Mouse (Mus musculus) ES-E14 (cell line): ENCODE data around the gene Hipk2. TPM values are rescaled to one million over a fixed set of nuclear protein-coding genes. Genes with fewer than 3 reads are reported as not detected.

Source experiments
- DNase-seq: peaks from one replicate; pipeline ENCODE4 v3.0.0-alpha.2; 2013; ENCODE audit warnings: low read depth, low spot score
- H3K27ac ChIP-seq: 2 replicates; pipeline ENCODE4 v1.5.1; 2012; ENCODE audit warnings: low read depth, mild to moderate bottlenecking, low read length, moderate library complexity, mixed read lengths; ENCODE audit not compliant: poor library complexity, insufficient read depth, severe bottlenecking
- H3K36me3 ChIP-seq: 2 replicates; pipeline ENCODE4 v1.6.1; 2012; ENCODE audit warnings: mild to moderate bottlenecking, low read length, moderate library complexity, mixed read lengths; ENCODE audit not compliant: control insufficient read depth, poor library complexity, insufficient read depth, severe bottlenecking
- H3K4me1 ChIP-seq, 2 experiments: fragments of 150-350 bp in 1 of 2; sonication (generic) in 1 of 2; 2 replicates each; pipeline ENCODE4 v1.6.1; 2012; ENCODE audit warnings: low read length in 2 of 2, mild to moderate bottlenecking in 1 of 2, mixed read lengths in 1 of 2; ENCODE audit not compliant: control insufficient read depth in 2 of 2, insufficient read depth in 2 of 2, poor library complexity in 1 of 2
- H3K4me3 ChIP-seq, 2 experiments: fragments of 150-350 bp in 1 of 2; sonication (generic) in 1 of 2; 2 replicates each; pipeline ENCODE4 v1.5.1; 2012; ENCODE audit warnings: low read length in 2 of 2, low read depth in 1 of 2, mild to moderate bottlenecking in 1 of 2, mixed read lengths in 1 of 2; ENCODE audit not compliant: insufficient read depth in 1 of 2, poor library complexity in 1 of 2, severe bottlenecking in 1 of 2
- H3K9ac ChIP-seq: 2 replicates; pipeline ENCODE4 v1.6.1; 2012; ENCODE audit warnings: low read depth, mild to moderate bottlenecking, low read length, mixed read lengths; ENCODE audit not compliant: poor library complexity, insufficient read depth, severe bottlenecking
- H3K9me3 ChIP-seq: fragments of 150-350 bp; sonication (generic); 2 replicates; pipeline ENCODE4 v1.6.1; 2012; ENCODE audit warnings: low read depth, mild to moderate bottlenecking, low read length; ENCODE audit not compliant: control insufficient read depth, insufficient read depth
- CHD2 ChIP-seq: IDR thresholded peaks from 2 replicates; pipeline ENCODE4 v1.6.1; 2014; ENCODE audit warnings: mild to moderate bottlenecking, low read depth, low read length, inconsistent platforms
- HCFC1 ChIP-seq: IDR thresholded peaks from 2 replicates; pipeline ENCODE4 v1.6.1; 2012; ENCODE audit warnings: low read length, inconsistent platforms, borderline replicate concordance; ENCODE audit not compliant: insufficient read depth
- MAFK ChIP-seq: IDR thresholded peaks from 2 replicates; pipeline ENCODE4 v1.6.1; 2014; ENCODE audit warnings: mild to moderate bottlenecking, low read depth, low read length, inconsistent platforms; ENCODE audit not compliant: insufficient read depth
- ZC3H11A ChIP-seq: IDR thresholded peaks from 2 replicates; pipeline ENCODE4 v1.6.1; 2012; ENCODE audit warnings: low read depth, mild to moderate bottlenecking, inconsistent platforms, low read length, borderline replicate concordance
- ZNF384 ChIP-seq: IDR thresholded peaks from 2 replicates; pipeline ENCODE4 v1.6.1; 2012; ENCODE audit warnings: low read depth, low read length, inconsistent platforms
- in situ Hi-C, 2 experiments: fragments of 600-800 bp; cut with MboI; formaldehyde crosslinking; loops; one replicate each; pipeline ENCODE4 v1.15.1; 2025; ENCODE audit warnings: low sequenced_read_pairs in 2 of 2, inconsistent platforms in 1 of 2; ENCODE audit not compliant: unreplicated experiment in 2 of 2
- total RNA-seq: library from RNA; depleted of rRNA; stranded (reverse); fragments of 300-350 nt; gene quantifications from 2 replicates; pipeline ENCODE4 v1.2.3, GENCODE M21; 2012

The Hipk2 gene
- total RNA-seq, 1 experiment: 7.0 TPM

DNA sequence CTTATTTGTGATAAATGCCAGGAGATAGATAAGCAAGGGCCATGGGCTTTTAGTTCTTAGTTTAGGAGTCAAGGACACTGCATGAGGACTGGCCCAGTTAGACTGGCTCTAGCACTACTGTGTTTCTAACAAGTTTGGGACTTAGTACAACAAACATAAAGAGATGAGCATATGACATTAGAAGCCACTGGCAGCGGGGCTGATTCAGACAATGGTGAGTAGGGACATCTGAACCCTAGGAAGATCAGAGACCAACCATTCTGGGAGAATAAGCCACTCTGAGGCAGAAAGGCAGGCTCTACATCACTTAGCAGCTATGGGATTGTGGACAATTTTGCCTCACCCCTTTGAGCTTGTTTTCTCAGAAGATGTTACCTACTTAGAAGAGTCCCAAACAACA is 79.6 kb downstream of the Hipk2 start:
- no peak for TF ChIP-seq MAFK
- no peak for TF ChIP-seq CHD2
- no peak for TF ChIP-seq ZNF384
- TF ChIP-seq ZC3H11A: no peak
- TF ChIP-seq HCFC1: no peak
- in situ Hi-C loops: no loop called here
- no peak for DNase-seq

GRCm38 (mm10) chr6:38795096-38795816 is 80.7 kb downstream of the Hipk2 start:
- no peak for DNase-seq
- no peaks in the 10 kb centered on the region for H3K36me3 ChIP-seq
- H3K4me1 ChIP-seq: no peaks in the 10 kb centered on the region
- no peaks in the 10 kb centered on the region for H3K9me3 ChIP-seq
- H3K4me3 ChIP-seq: no peak overlapping the region
- H3K27ac ChIP-seq: no peak overlapping the region
- in situ Hi-C loops: no loop called here
- TF ChIP-seq HCFC1: no peak
- TF ChIP-seq ZC3H11A: no peak
- no peak for TF ChIP-seq CHD2
- TF ChIP-seq ZNF384: no peak
- no peak for TF ChIP-seq MAFK
- H3K9ac ChIP-seq: no peak overlapping the region

More for the DNA sequence above, 79.6 kb downstream of the Hipk2 start:
- Histone ChIP-seq H3K4me1 (no peaks in the 10 kb centered on the region), H3K9me3 (no peaks in the 10 kb centered on the region), H3K4me3 (no peak overlapping the region), H3K27ac (no peak overlapping the region), H3K9ac (no peak overlapping the region), H3K36me3 (no peaks in the 10 kb centered on the region)

DNA sequence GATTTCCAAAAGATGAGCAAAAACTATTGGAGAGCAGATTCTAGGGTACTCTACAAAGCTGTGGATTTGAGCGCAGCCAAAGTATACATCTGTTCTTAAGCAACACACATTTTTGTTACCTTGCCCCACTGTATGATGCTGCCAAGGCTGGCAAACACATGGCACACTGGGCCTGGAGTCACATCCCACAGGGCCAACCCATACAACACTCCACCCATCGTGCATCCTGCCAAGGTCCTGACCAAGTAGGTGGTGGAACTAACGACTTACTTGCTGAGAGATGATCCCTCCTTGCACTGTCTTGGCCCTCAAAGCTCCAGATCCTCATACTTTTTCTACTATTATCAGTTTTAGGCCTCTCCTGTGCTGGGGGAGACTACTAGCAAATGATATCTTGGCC is 83.0 kb downstream of the Hipk2 start:
- Histone ChIP-seq H3K36me3 (no peaks in the 10 kb centered on the region), H3K4me1 (no peaks in the 10 kb centered on the region), H3K4me3 (no peak overlapping the region), H3K9ac (no peak overlapping the region), H3K9me3 (no peaks in the 10 kb centered on the region), H3K27ac (no peak overlapping the region)
- in situ Hi-C loops: no loop called here
- no peak for DNase-seq
- no peak for TF ChIP-seq ZNF384
- TF ChIP-seq CHD2: no peak
- no peak for TF ChIP-seq ZC3H11A
- TF ChIP-seq HCFC1: no peak
- TF ChIP-seq MAFK: no peak

DNA sequence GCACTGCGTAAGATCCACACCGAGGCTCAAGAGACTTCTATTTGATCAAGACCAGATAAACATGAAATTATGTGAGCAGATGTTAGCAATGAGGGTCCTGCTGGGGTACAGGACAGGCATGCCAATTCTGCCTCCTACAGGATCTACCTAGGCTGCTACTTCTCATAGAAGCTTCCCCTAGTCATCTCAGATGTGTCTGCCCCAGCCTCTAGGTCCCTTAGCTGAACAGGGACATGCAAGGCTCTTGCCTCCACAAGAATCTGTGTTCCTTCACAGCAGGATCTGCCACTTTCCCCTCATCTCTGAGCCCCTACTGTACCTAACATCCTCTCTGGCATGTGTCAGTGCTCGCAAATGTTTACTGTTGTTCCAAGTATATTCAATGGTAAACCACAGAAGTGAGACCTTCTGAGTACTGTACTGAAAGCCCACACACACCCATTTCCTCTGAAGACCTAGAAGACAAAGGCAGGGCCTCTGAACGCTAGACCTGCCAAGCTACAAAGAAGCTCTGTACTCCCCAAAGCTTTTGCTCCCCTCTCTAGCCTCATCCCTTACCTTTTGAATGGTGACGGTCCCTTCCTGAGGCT is 86.6 kb downstream of the Hipk2 start:
- no peak for DNase-seq
- 0 out of 4 replicates have a peak, but pooled peaks cover 0 to 1% of the 10 kb centered on the region in 2 experiments for H3K4me1 ChIP-seq
- H3K9ac ChIP-seq: no peak overlapping the region
- in situ Hi-C loops: no loop called here
- H3K9me3 ChIP-seq: no peaks in the 10 kb centered on the region
- no peak overlapping the region for H3K27ac ChIP-seq
- TF ChIP-seq HCFC1: no peak
- TF ChIP-seq ZC3H11A: no peak
- TF ChIP-seq MAFK: no peak
- H3K36me3 ChIP-seq: no peaks in the 10 kb centered on the region
- no peak overlapping the region for H3K4me3 ChIP-seq
